Mouse (Mus musculus): Measurements from ENCODE around the gene Dmbt1. TPM values are rescaled to one million over a fixed set of nuclear protein-coding genes. Genes with fewer than 3 reads are reported as not detected.
"Not testable (repeated sequence)": the region's sequence is repeated elsewhere in the genome, so short reads cannot be mapped to it uniquely, and the experiment has no call there.

Dmbt1 gene
- polyA plus RNA-seq, 1 experiment from 2014 or later: not detected

DNA sequence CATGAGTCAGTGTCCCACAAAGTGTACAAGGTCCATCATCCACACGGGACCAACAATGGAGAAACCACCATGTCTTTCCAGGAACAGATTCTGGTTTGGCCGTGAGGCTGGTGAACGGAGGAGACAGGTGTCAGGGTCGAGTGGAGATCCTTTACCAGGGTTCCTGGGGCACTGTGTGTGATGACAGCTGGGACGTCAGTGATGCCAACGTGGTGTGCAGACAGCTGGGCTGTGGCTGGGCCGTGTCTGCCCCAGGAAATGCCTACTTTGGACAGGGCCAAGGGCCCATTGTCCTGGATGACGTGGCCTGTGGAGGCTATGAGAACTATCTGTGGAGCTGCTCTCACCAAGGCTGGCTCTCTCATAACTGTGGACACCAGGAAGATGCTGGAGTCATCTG, 18.0 kb downstream of the Dmbt1 start:
- H3K4me1 ChIP-seq (replicated peaks); ATAC-seq (ENCODE audit: insufficient number of reproducible peaks, low FRiP score); H3K9me3 ChIP-seq (replicated peaks); H3K27ac ChIP-seq (ENCODE audit: poor library complexity, severe bottlenecking); H3K36me3 ChIP-seq; H3K27me3 ChIP-seq (replicated peaks); H3K9ac ChIP-seq; H3K4me3 ChIP-seq; H3K4me2 ChIP-seq: not testable (repeated sequence)
- 70% methylated on average over 8 of the region's 8 CpGs for WGBS

DNA sequence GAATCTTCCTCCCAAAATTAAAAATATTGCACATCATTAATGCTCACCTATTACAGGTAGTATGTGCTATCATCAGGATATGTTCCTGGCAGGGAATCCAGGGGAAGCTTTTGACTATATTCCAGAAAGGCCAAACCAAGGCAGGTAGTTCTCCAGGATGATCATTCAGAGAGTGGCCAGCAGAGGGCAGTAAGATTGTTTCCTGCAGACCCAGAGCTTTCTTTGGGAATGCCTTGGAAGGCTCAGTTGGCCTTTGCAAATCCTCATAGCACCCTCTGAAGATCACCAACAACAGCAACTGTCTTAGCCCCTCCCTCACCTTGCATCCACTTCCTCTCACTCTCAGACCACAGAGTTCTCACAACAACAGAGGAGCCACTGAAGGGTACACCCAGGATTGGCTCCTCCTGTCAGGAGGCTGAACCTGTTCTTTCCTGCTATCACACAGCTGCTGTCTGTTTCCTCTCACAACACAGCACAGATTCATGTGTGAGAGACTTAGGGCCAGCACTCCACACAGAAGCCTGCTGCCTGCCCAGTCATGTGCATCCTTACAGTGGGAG, 23.0 kb downstream of the Dmbt1 start:
- Histone ChIP-seq H3K27ac (ENCODE audit: poor library complexity, severe bottlenecking) (no peak overlapping the region), H3K4me3 (no peak overlapping the region), H3K4me2 (no peak overlapping the region), H3K4me1 (replicated peaks) (no peaks in the 10 kb centered on the region), H3K9ac (no peak overlapping the region), H3K27me3 (replicated peaks) (0 out of 2 replicates have a peak, but pooled peaks cover 3% of the 10 kb centered on the region), H3K9me3 (replicated peaks) (no peaks in the 10 kb centered on the region), H3K36me3 (no peaks in the 10 kb centered on the region)
- ATAC-seq (ENCODE audit: insufficient number of reproducible peaks, low FRiP score): no peak

DNA sequence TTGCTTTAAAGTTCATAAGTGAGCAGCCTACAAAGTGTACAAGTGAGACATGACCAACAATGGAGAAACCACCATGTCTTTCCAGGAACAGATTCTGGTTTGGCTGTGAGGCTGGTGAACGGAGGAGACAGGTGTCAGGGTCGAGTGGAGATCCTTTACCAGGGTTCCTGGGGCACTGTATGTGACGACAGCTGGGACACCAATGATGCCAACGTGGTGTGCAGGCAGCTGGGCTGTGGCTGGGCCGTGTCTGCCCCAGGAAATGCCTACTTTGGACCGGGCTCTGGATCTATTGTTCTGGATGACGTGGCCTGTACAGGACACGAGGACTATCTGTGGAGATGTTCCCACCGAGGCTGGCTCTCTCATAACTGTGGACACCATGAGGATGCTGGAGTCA, 26.1 kb downstream of the Dmbt1 start:
- H3K9ac ChIP-seq; ATAC-seq (ENCODE audit: insufficient number of reproducible peaks, low FRiP score); H3K4me3 ChIP-seq; H3K9me3 ChIP-seq (replicated peaks); H3K27me3 ChIP-seq (replicated peaks); H3K27ac ChIP-seq (ENCODE audit: poor library complexity, severe bottlenecking); H3K36me3 ChIP-seq; H3K4me1 ChIP-seq (replicated peaks); H3K4me2 ChIP-seq: not testable (repeated sequence)
- 71% methylated on average over 9 of the region's 9 CpGs for WGBS

DNA sequence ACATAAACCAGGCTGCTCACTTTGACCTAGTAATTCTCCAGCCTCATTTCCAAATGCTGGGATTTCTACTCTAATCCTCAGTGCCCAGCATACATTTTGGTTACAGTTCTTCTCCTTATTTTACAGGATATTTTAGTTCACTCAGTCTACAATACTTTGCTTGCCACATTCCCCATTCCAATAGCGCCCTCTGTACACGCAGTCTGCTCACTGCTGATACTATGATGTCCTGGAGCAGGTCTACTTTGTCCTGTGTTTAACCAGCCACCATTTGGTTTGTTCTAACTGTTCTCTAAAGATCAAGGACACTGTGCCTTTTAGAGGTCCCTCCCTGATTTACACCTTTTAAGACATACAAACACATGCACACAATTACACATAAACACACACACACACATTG, 28.0 kb downstream of the Dmbt1 start:
- not testable (repeated sequence) for H3K27ac ChIP-seq (ENCODE audit: poor library complexity, severe bottlenecking); H3K36me3 ChIP-seq; H3K9me3 ChIP-seq (replicated peaks); H3K4me3 ChIP-seq; H3K4me1 ChIP-seq (replicated peaks); H3K9ac ChIP-seq; H3K27me3 ChIP-seq (replicated peaks); H3K4me2 ChIP-seq; ATAC-seq (ENCODE audit: insufficient number of reproducible peaks, low FRiP score)
- WGBS: 51% methylated on average over 2 of the region's 2 CpGs

DNA sequence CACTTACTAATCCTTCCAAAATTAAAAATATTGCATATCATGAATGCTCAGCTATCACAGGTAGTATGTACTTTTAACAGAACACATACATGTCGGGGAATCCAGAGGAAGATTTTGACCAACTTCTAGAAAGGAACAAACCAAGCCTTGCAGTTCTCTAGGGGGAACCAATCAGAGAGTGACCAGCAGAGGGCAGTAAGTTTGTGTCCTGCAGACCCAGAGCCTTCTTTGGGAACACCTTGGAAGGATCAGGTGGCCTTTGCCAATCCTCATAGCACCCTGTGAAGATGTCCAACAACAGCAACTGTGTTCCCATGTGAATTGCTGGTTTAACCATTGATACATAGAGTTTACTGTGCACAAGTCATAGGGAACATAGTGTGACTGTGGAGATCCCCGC, 30.7 kb downstream of the Dmbt1 start:
- H3K4me3 ChIP-seq: no peak overlapping the region
- ATAC-seq (ENCODE audit: insufficient number of reproducible peaks, low FRiP score): no peak
- H3K9ac ChIP-seq: no peak overlapping the region

DNA sequence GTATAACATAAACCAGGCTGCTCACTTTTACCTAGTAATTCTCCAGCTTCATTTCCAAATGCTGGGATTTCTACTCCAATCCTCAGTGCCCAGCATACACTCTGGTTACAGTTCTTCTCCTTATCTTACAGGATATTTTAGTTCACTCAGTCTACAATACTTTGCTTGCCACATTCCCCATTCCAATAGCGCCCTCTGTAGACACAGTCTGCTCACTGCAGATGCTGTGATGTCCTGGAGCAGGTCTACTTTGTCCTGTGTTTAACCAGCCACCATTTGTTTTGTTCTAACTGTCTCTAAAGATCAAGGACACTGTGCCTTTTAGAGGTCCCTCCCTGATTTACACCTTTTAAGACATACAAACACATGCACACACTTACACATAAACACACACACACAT, 36.3 kb downstream of the Dmbt1 start:
- H3K9ac ChIP-seq; H3K4me1 ChIP-seq (replicated peaks); ATAC-seq (ENCODE audit: insufficient number of reproducible peaks, low FRiP score); H3K27ac ChIP-seq (ENCODE audit: poor library complexity, severe bottlenecking); H3K4me2 ChIP-seq; H3K4me3 ChIP-seq; H3K36me3 ChIP-seq; H3K9me3 ChIP-seq (replicated peaks); H3K27me3 ChIP-seq (replicated peaks): not testable (repeated sequence)
- WGBS: 2% methylated on average over 1 of the region's 1 CpGs

More for the DNA sequence above, 30.7 kb downstream of the Dmbt1 start:
- 0 out of 2 replicates have a peak, but pooled peaks cover 3% of the 10 kb centered on the region for H3K27me3 ChIP-seq (replicated peaks)
- H3K4me1 ChIP-seq (replicated peaks): no peaks in the 10 kb centered on the region
- H3K27ac ChIP-seq (ENCODE audit: poor library complexity, severe bottlenecking): no peak overlapping the region
- H3K9me3 ChIP-seq (replicated peaks): no peaks in the 10 kb centered on the region
- no peaks in the 10 kb centered on the region for H3K36me3 ChIP-seq
- H3K4me2 ChIP-seq: no peak overlapping the region
- WGBS: 76% methylated on average over 2 of the region's 2 CpGs

DNA sequence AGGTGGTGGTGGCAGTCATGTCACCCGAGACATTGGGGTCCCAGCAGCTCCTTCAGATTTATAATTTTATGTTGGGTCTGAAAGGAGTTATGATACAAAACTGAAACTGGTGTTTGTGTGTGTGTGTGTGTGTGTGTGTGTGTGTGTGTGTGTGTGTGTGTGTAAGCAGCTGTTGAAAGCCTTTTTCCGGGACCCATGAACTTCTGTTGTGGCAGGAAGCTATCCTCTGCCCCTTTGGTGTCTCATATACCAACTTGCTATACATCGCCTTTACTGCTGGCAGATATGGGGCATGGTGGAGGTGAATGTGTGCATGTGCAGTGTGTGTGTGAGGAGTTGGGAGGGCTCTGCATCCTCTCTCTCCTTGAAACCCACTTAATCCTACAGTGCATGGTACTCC, 41.6 kb downstream of the Dmbt1 start:
- H3K9ac ChIP-seq; H3K4me1 ChIP-seq (replicated peaks); H3K36me3 ChIP-seq; H3K9me3 ChIP-seq (replicated peaks); H3K4me2 ChIP-seq; ATAC-seq (ENCODE audit: insufficient number of reproducible peaks, low FRiP score); H3K4me3 ChIP-seq; H3K27ac ChIP-seq (ENCODE audit: poor library complexity, severe bottlenecking); H3K27me3 ChIP-seq (replicated peaks): not testable (repeated sequence)
- 80% methylated on average over 3 of the region's 3 CpGs for WGBS

DNA sequence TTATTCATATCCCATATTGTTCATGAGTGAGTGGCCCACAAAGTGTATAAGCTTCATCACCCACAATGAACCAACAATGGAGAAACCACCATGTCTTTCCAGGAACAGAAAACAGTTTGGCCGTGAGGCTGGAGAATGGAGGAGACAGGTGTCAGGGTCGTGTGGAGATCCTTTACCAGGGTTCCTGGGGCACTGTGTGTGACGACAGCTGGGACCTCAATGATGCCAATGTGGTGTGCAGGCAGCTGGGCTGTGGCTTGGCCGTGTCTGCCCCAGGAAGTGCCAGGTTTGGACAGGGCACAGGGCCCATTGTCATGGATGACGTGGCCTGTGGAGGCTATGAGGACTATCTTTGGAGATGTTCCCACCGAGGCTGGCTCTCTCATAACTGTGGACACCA, 42.2 kb downstream of the Dmbt1 start:
- not testable (repeated sequence) for H3K9ac ChIP-seq; H3K27me3 ChIP-seq (replicated peaks); H3K27ac ChIP-seq (ENCODE audit: poor library complexity, severe bottlenecking); H3K4me3 ChIP-seq; H3K4me1 ChIP-seq (replicated peaks); H3K36me3 ChIP-seq; ATAC-seq (ENCODE audit: insufficient number of reproducible peaks, low FRiP score); H3K4me2 ChIP-seq; H3K9me3 ChIP-seq (replicated peaks)
- 78% methylated on average over 6 of the region's 6 CpGs for WGBS

DNA sequence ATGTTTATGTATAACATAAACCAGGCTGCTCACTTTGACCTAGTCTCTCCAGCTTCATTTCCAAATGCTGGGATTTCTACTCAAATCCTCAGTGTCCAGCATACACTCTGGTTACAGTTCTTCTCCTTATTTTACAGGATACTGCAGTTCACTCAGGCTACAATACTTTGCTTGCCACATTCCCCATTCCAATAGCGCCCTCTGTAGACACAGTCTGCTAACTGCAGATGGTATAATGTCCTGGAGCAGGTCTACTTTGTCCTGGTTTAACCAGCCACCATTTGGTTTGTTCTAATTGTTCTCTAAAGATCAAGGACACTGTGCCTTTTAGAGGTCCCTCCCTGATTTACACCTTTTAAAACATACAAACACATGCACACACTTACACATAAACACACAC, 44.1 kb downstream of the Dmbt1 start:
- 0% methylated on average over 1 of the region's 1 CpGs for WGBS
- H3K27ac ChIP-seq (ENCODE audit: poor library complexity, severe bottlenecking): no peak overlapping the region
- H3K4me3 ChIP-seq: no peak overlapping the region
- H3K4me2 ChIP-seq: no peak overlapping the region
- ATAC-seq (ENCODE audit: insufficient number of reproducible peaks, low FRiP score): no peak
- H3K9ac ChIP-seq: no peak overlapping the region
- H3K4me1 ChIP-seq (replicated peaks): no peaks in the 10 kb centered on the region
- no peaks in the 10 kb centered on the region for H3K9me3 ChIP-seq (replicated peaks)
- H3K36me3 ChIP-seq: no peaks in the 10 kb centered on the region
- no peaks in the 10 kb centered on the region for H3K27me3 ChIP-seq (replicated peaks)

DNA sequence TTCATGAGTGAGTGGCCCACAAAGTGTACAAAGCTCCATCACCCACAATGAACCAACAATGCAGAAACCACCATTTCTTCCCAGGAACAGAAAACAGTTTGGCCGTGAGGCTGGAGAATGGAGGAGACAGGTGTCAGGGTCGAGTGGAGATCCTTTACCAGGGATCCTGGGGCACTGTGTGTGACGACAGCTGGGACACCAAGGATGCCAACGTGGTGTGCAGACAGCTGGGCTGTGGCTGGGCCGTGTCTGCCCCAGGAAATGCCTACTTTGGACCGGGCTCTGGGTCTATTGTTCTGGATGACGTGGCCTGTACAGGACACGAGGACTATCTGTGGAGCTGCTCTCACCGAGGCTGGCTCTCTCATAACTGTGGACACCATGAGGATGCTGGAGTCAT, 50.5 kb downstream of the Dmbt1 start:
- H3K27me3 ChIP-seq (replicated peaks); H3K4me3 ChIP-seq; H3K9ac ChIP-seq; H3K4me2 ChIP-seq; ATAC-seq (ENCODE audit: insufficient number of reproducible peaks, low FRiP score); H3K27ac ChIP-seq (ENCODE audit: poor library complexity, severe bottlenecking); H3K4me1 ChIP-seq (replicated peaks); H3K36me3 ChIP-seq; H3K9me3 ChIP-seq (replicated peaks): not testable (repeated sequence)
- 69% methylated on average over 9 of the region's 9 CpGs for WGBS

DNA sequence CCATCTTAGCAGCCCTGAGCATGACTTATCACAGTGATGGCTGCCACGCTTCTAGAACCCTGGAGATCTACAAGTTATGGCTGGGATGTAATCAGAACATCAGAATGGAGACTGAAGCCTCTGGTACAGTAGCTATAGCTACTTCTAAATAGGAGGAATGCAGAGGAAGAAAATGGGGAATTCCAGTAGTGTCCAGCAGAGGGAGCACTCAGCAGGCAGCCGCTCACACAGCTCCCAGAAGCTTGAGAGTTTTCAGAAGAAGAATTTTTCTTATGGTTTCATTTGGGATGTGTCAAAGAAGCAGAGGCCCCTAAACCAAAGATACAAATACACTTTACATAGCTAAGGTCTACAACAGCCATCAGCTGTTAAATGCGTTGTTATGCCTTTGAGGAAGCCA, 80.6 kb downstream of the Dmbt1 start:
- H3K4me3 ChIP-seq: no peak overlapping the region
- no peak for ATAC-seq (ENCODE audit: insufficient number of reproducible peaks, low FRiP score)
- H3K4me1 ChIP-seq (replicated peaks): peaks cover 10% of the 10 kb centered on the region; the same call in 1 of the 2 replicates
- no peaks in the 10 kb centered on the region; the same call in 1 of the 2 replicates for H3K9me3 ChIP-seq (replicated peaks)
- H3K27ac ChIP-seq (ENCODE audit: poor library complexity, severe bottlenecking): no peak overlapping the region
- H3K36me3 ChIP-seq: no peaks in the 10 kb centered on the region
- no peak overlapping the region for H3K4me2 ChIP-seq
- no peaks in the 10 kb centered on the region for H3K27me3 ChIP-seq (replicated peaks)
- H3K9ac ChIP-seq: no peak overlapping the region
- WGBS: 34% methylated on average over 3 of the region's 3 CpGs

DNA sequence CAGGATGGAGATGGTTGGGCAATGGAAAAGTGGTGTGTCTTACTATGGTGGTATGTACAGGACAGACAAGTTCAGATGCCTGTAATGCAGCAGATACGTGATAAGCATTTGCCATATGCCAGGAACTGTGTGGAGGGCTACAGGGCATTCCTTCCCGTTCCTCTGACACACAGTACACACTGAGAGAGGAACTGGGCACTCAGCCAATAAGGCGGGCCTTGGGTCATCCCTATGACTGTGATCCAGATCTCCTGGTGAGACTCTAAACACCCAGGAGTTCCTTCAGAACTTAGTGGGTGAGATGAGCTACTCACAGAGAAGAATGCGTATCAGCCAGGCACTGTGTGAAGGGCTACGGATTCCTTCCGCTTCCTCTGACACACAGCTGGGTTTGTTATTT, 81.8 kb downstream of the Dmbt1 start:
- H3K27me3 ChIP-seq (replicated peaks): no peaks in the 10 kb centered on the region
- no peak overlapping the region for H3K4me3 ChIP-seq
- no peaks in the 10 kb centered on the region; the same call in 1 of the 2 replicates for H3K9me3 ChIP-seq (replicated peaks)
- no peak overlapping the region for H3K27ac ChIP-seq (ENCODE audit: poor library complexity, severe bottlenecking)
- WGBS: 35% methylated on average over 6 of the region's 6 CpGs
- H3K4me2 ChIP-seq: no peak overlapping the region
- peaks cover 10% of the 10 kb centered on the region; the same call in 1 of the 2 replicates for H3K4me1 ChIP-seq (replicated peaks)
- no peak for ATAC-seq (ENCODE audit: insufficient number of reproducible peaks, low FRiP score)
- H3K9ac ChIP-seq: no peak overlapping the region
- no peaks in the 10 kb centered on the region for H3K36me3 ChIP-seq
